Mouse (Mus musculus) left cerebral cortex, postnatal 25 days (tissue): ENCODE measurements at regions not wholly inside any gene's neighbourhood (a gene's known extent, or its start where the extent isn't known, plus 50 kb on each side); places are given as distances from the start of the nearest gene placed in this dataset.
"Not testable (repeated sequence)": the region's sequence is repeated elsewhere in the genome, so short reads cannot be mapped to it uniquely, and the experiment has no call there.

ENCODE experiments used
- DNase-seq, 2 experiments: peaks; one replicate each; pipeline ENCODE4 v3.0.0; 2022; ENCODE audit warnings: low spot score in 2 of 2, mixed read lengths in 1 of 2
- intact Hi-C: fragments of 180-260 bp; cut with DNase I; formaldehyde crosslinking; loops from one replicate; pipeline ENCODE4 v1.15.1; 2025

GRCm38 (mm10) chr12:49084505-49084904 is 298.0 kb upstream of the Foxg1 start:
- no peak for DNase-seq

GRCm38 (mm10) chr12:49086076-49086475 is 296.4 kb upstream of the Foxg1 start:
- no peak for DNase-seq
- intact Hi-C loops, result no loop called here

More at GRCm38 (mm10) chr12:49084505-49084904, 298.0 kb upstream of the Foxg1 start:
- intact Hi-C loops, result no loop called here

- DNase-seq, result no peak
- intact Hi-C loops, result no loop called here
These were observed 292.3 kb upstream of the Foxg1 start for GRCm38 (mm10) chr12:49090177-49090576.

- no peak for DNase-seq
- intact Hi-C loops, result no loop called here
These were observed 276.5 kb upstream of the Foxg1 start for GRCm38 (mm10) chr12:49105931-49106330.

GRCm38 (mm10) chr12:49106399-49107382 is 275.8 kb upstream of the Foxg1 start:
- intact Hi-C loops, result no loop called here
- peak; percentile 64 to 69 for DNase-seq

GRCm38 (mm10) chr12:49107415-49108148 is 274.9 kb upstream of the Foxg1 start:
- intact Hi-C loops, result no loop called here
- DNase-seq, result no peak

- DNase-seq, intact Hi-C loops: not testable (repeated sequence)
These were observed 251.4 kb upstream of the Foxg1 start for GRCm38 (mm10) chr12:49131093-49131492.

GRCm38 (mm10) chr12:49170097-49170496 is 212.4 kb upstream of the Foxg1 start:
- intact Hi-C loops, result no loop called here
- DNase-seq, result peak; percentile 12 to 52

- intact Hi-C loops, result no loop called here
- DNase-seq, result peak in 1 of 2 experiments; percentile 3
These were observed 211.3 kb upstream of the Foxg1 start for GRCm38 (mm10) chr12:49171014-49171677.

GRCm38 (mm10) chr12:49191348-49191747 is 191.1 kb upstream of the Foxg1 start:
- no peak for DNase-seq
- intact Hi-C loops, result no loop called here

GRCm38 (mm10) chr12:49233524-49234306 is 148.7 kb upstream of the Foxg1 start:
- DNase-seq, result no peak
- intact Hi-C loops, result no loop called here
